Mouse (Mus musculus) cerebellum, adult 2 months (tissue): ENCODE results near the gene Gsdme. TPM values are rescaled to one million over a fixed set of nuclear protein-coding genes. Genes with fewer than 3 reads are reported as not detected.

Experiments used
- DNase-seq, 2 experiments: peaks; one replicate each; pipeline ENCODE4 v3.0.0; 2021
- H3K27ac ChIP-seq: fragments of 200-500 bp; 2 replicates; pipeline ENCODE4 v1.5.1; 2012; ENCODE audit warnings: low read length, control low read depth, inconsistent platforms; ENCODE audit not compliant: insufficient read depth
- H3K27me3 ChIP-seq: fragments of 200-500 bp; 2 replicates; pipeline ENCODE4 v1.6.1; 2012; ENCODE audit warnings: inconsistent platforms, mild to moderate bottlenecking, low read length, moderate library complexity; ENCODE audit not compliant: control insufficient read depth, insufficient read depth
- H3K4me1 ChIP-seq: fragments of 200-500 bp; 2 replicates; pipeline ENCODE4 v1.6.1; 2011; ENCODE audit warnings: low read length; ENCODE audit not compliant: control insufficient read depth, insufficient read depth
- H3K4me3 ChIP-seq: fragments of 200-500 bp; replicated peaks from 2 replicates; pipeline ENCODE3; 2011; ENCODE audit warnings: mild to moderate bottlenecking, low read depth, low read length, control low read depth; ENCODE audit not compliant: insufficient read depth
- CTCF ChIP-seq: fragments of 200-500 bp; IDR thresholded peaks from 2 replicates; pipeline ENCODE4 v1.5.1; 2011; ENCODE audit warnings: low read depth, mild to moderate bottlenecking, control low read depth, low read length, moderate library complexity, borderline replicate concordance; ENCODE audit not compliant: insufficient read depth
- POLR2A ChIP-seq: fragments of 200-500 bp; IDR thresholded peaks from 2 replicates; pipeline ENCODE4 v1.6.1; 2011; ENCODE audit warnings: low read length, control low read depth, borderline replicate concordance; ENCODE audit not compliant: insufficient read depth
- WGBS: fragments of 180-500 bp; shearing (Covaris S2); methylation state at CpG from one replicate; pipeline ENCODE4 v1.1.7; 2018; 5-methylcytosine and 5-hydroxymethylcytosine counted together
- polyA plus RNA-seq: library from polyadenylated mRNA; depleted of rRNA; stranded (reverse); fragments of >200 nt; gene quantifications from 2 replicates; pipeline ENCODE4 v1.2.3, GENCODE M21; 2012

The Gsdme gene
- polyA plus RNA-seq, 1 experiment, result 16.1 TPM

GRCm38 (mm10) chr6:50295136-50295535 lies 31.5 kb upstream of the Gsdme start:
- H3K27me3 ChIP-seq, result no peaks in the 10 kb centered on the region

GRCm38 (mm10) chr6:50294128-50294527 lies 30.5 kb upstream of the Gsdme start:
- TF ChIP-seq POLR2A (no peak), CTCF (peak; percentile 64)
- no peaks in the 10 kb centered on the region for H3K27me3 ChIP-seq
- 39% methylated on average over 1 of the region's 1 CpGs for whole genome bisulfite sequencing
- no peak overlapping the region for H3K27ac ChIP-seq
- no peak overlapping the region for H3K4me3 ChIP-seq
- DNase-seq, result peak; percentile 64 to 78
- no peaks in the 10 kb centered on the region for H3K4me1 ChIP-seq

More at GRCm38 (mm10) chr6:50295136-50295535, 31.5 kb upstream of the Gsdme start:
- no peak for DNase-seq
- no peaks in the 10 kb centered on the region for H3K4me1 ChIP-seq
- H3K27ac ChIP-seq, result no peak overlapping the region
- H3K4me3 ChIP-seq, result no peak overlapping the region
- TF ChIP-seq POLR2A (no peak), CTCF (no peak)
- WGBS, result 67% methylated on average over 10 of the region's 10 CpGs

- Histone ChIP-seq H3K4me3 (no peak overlapping the region), H3K4me1 (no peaks in the 10 kb centered on the region), H3K27me3 (no peaks in the 10 kb centered on the region), H3K27ac (no peak overlapping the region)
- DNase-seq, result no peak
- WGBS, result 93% methylated on average over 4 of the region's 4 CpGs
- TF ChIP-seq POLR2A, result no peak
- TF ChIP-seq CTCF, result no peak
Observed at GRCm38 (mm10) chr6:50291650-50292049, 28.0 kb upstream of the Gsdme start.

- Histone ChIP-seq H3K27ac (no peak overlapping the region), H3K4me3 (no peak overlapping the region), H3K27me3 (no peaks in the 10 kb centered on the region), H3K4me1 (no peaks in the 10 kb centered on the region)
- DNase-seq, result no peak
- TF ChIP-seq CTCF, result no peak
- TF ChIP-seq POLR2A, result no peak
- WGBS, result 13% methylated on average over 3 of the region's 3 CpGs
Observed at GRCm38 (mm10) chr6:50286881-50287280, 23.2 kb upstream of the Gsdme start.

- 91% methylated on average over 7 of the region's 7 CpGs for WGBS
- no peak overlapping the region for H3K27ac ChIP-seq
- TF ChIP-seq POLR2A, result no peak
- no peak for TF ChIP-seq CTCF
- H3K4me3 ChIP-seq, result no peak overlapping the region
- DNase-seq, result no peak
- H3K27me3 ChIP-seq, result no peaks in the 10 kb centered on the region
- no peaks in the 10 kb centered on the region for H3K4me1 ChIP-seq
Observed at GRCm38 (mm10) chr6:50279642-50280041, 16.0 kb upstream of the Gsdme start.

- no peaks in the 10 kb centered on the region for H3K27me3 ChIP-seq
- 86% methylated on average over 4 of the region's 4 CpGs for WGBS
- no peak overlapping the region for H3K4me3 ChIP-seq
- H3K4me1 ChIP-seq, result no peaks in the 10 kb centered on the region
- TF ChIP-seq CTCF (no peak), POLR2A (no peak)
- DNase-seq, result no peak
- H3K27ac ChIP-seq, result no peak overlapping the region
Observed at GRCm38 (mm10) chr6:50273947-50274346, 10.3 kb upstream of the Gsdme start.

- DNase-seq, result no peak
- no peak overlapping the region for H3K4me3 ChIP-seq
- no peaks in the 10 kb centered on the region for H3K27me3 ChIP-seq
- 4% methylated on average over 1 of the region's 1 CpGs for WGBS
- H3K27ac ChIP-seq, result no peak overlapping the region
- TF ChIP-seq POLR2A (no peak), CTCF (no peak)
- H3K4me1 ChIP-seq, result no peaks in the 10 kb centered on the region
Observed at GRCm38 (mm10) chr6:50273416-50273815, 9.8 kb upstream of the Gsdme start.

- WGBS, result 32% methylated on average over 7 of the region's 7 CpGs
- no peak for TF ChIP-seq CTCF
- Histone ChIP-seq H3K4me1 (peaks cover 5% of the 10 kb centered on the region; the same call in 1 of the 2 replicates), H3K4me3 (peak overlapping the region; percentile 77), H3K27me3 (no peaks in the 10 kb centered on the region), H3K27ac (peak overlapping the region; percentile 30; the same call in 1 of the 2 replicates)
- no peak for DNase-seq
Observed at GRCm38 (mm10) chr6:50262310-50262709, 1.4 kb downstream of the Gsdme start.
